Mouse (Mus musculus) spleen, adult 12 weeks (tissue): Measurements from ENCODE around the gene Prr7.
"Not testable (repeated sequence)": the region's sequence is repeated elsewhere in the genome, so short reads cannot be mapped to it uniquely, and the experiment has no call there.

Source experiments
- DNase-seq: peaks from one replicate; pipeline ENCODE4 v3.0.0; 2022; ENCODE audit warnings: low spot score

Gene Prr7

GRCm38 (mm10) chr13:55464027-55464884 lies at the start of gene Prr7:
Prr7 (plus strand) TSS chr13:55464267.
- no peak for DNase-seq

- DNase-seq: no peak
Measured at GRCm38 (mm10) chr13:55414743-55415380, 49.2 kb upstream of the Prr7 start, which contains the start of gene Pfn3. Pfn3 (minus strand) TSS chr13:55415232.

- peak; percentile 75 for DNase-seq
Measured at GRCm38 (mm10) chr13:55418004-55418403, 46.1 kb upstream of the Prr7 start.

GRCm38 (mm10) chr13:55419142-55419541 lies 44.9 kb upstream of the Prr7 start:
- no peak for DNase-seq

- DNase-seq: no peak
Measured at GRCm38 (mm10) chr13:55420018-55420932, 43.8 kb upstream of the Prr7 start.

- DNase-seq: peak; percentile 54
Measured at GRCm38 (mm10) chr13:55420933-55421800, 42.9 kb upstream of the Prr7 start.

GRCm38 (mm10) chr13:55426613-55427012 lies 37.5 kb upstream of the Prr7 start, which contains the start of gene F12:
F12 (minus strand) TSS chr13:55426793.
- DNase-seq: no peak

GRCm38 (mm10) chr13:55429226-55429888 lies 34.7 kb upstream of the Prr7 start:
- DNase-seq: no peak

GRCm38 (mm10) chr13:55430566-55430965 lies 33.5 kb upstream of the Prr7 start:
- DNase-seq: no peak

- DNase-seq: no peak
Measured at GRCm38 (mm10) chr13:55431889-55432685, 32.0 kb upstream of the Prr7 start.

GRCm38 (mm10) chr13:55437111-55437629 lies 26.9 kb upstream of the Prr7 start:
- DNase-seq: not testable (repeated sequence)

GRCm38 (mm10) chr13:55443799-55444285 lies 20.2 kb upstream of the Prr7 start:
- DNase-seq: no peak

GRCm38 (mm10) chr13:55444286-55444936 lies 19.7 kb upstream of the Prr7 start:
- DNase-seq: no peak

GRCm38 (mm10) chr13:55444937-55445315 lies 19.1 kb upstream of the Prr7 start, which contains the start of gene Grk6:
Grk6 (plus strand) TSS chr13:55445072.
- DNase-seq: peak; percentile 99

GRCm38 (mm10) chr13:55445361-55446091 lies 18.5 kb upstream of the Prr7 start:
- peak; percentile 41 for DNase-seq

- DNase-seq: peak; percentile 58
Measured at GRCm38 (mm10) chr13:55446483-55447105, 17.5 kb upstream of the Prr7 start.

GRCm38 (mm10) chr13:55447543-55447943 lies 16.5 kb upstream of the Prr7 start:
- DNase-seq: peak; percentile 32
